Mouse (Mus musculus) adrenal gland (tissue): ENCODE data around the gene Lce1d.
"Not testable (repeated sequence)": the region's sequence is repeated elsewhere in the genome, so short reads cannot be mapped to it uniquely, and the experiment has no call there.

Source experiments
- intact Hi-C: fragments of 180-260 bp; cut with DNase I; formaldehyde crosslinking; loops from one replicate; pipeline ENCODE4 v1.15.1; 2025
- long read RNA-seq, 2 experiments: library from polyadenylated mRNA; unstranded; transcript quantifications; one replicate each; pipeline ENCODE4 v2.0.0; 2020; ENCODE audit warnings: borderline replicate concordance in 1 of 2; ENCODE audit not compliant: insufficient replicate concordance in 1 of 2

Lce1d gene
- long read RNA-seq, experiment 1 = 0 reads
- long read RNA-seq, experiment 2 = 0 reads

GRCm38 (mm10) chr3:92687110-92687509 lies at the start of gene Lce1d:
Lce1d (minus strand) TSS chr3:92687210.
- intact Hi-C loops = no loop called here

DNA sequence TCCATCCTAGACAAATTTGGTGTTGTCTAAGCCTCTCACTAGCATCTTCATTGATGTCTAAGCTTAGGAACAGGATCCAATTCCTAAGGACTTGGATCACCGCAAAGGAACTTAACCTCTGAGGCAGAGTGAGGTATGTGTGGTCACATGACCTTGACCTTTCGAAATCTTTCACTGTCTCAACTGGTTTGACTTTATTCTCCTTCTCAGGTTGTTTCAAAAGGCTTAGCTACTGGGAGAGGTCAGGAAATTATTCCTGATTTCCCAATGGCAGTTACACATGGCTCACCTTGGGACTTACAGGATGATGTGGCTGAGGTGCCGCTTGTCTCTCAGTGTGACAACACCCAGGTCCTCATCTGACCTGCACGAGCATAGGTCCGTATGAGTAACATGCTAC lies 35.6 kb upstream of the Lce1d start:
- intact Hi-C loops = no loop called here

- intact Hi-C loops = no loop called here
Observed at GRCm38 (mm10) chr3:92720250-92720649, 33.2 kb upstream of the Lce1d start, which contains the start of gene Lce1f. Lce1f (minus strand) TSS chr3:92720350.

DNA sequence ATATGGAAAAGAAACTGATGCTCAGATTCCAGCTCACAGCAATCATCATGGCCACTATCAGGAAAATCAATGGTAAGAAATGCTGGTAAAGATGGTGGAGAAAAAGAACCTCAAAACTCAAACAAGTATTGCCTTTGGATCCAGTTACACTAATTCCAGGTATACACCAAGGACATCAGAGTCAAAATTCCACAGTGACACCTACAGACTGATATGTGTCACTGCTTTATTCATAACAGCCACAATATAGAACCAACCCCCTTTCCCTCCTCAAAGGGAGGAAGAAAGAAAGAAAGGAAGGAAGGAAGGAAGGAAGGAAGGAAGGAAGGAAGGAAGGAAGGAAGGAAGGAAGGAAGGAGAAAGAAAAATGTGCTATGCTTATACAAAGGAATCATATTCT lies 28.1 kb upstream of the Lce1d start:
- intact Hi-C loops = no loop called here

- intact Hi-C loops = no loop called here
Observed at GRCm38 (mm10) chr3:92708974-92709373, 22.0 kb upstream of the Lce1d start, which contains the start of gene Lce1e. Lce1e (minus strand) TSS chr3:92709074.

DNA sequence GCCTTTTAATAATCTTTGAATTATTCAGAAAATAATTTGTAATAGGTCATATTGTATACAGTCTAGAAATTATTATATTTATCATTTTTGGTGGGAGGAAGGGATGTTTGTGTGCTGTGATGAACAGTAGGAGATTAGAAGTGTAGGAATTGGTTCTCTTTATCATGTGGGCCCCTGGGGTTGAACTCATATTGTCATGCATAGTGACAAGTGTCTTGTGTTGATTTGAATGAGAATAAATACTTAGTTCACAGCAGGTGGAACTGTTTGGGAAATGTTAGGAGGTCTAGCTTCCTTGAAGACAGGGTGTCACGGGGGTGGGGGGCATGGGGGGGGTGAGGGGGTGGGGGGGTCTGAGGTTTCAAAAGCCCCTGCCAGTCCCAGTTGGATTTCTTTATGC lies 7.6 kb upstream of the Lce1d start:
- intact Hi-C loops = no loop called here

DNA sequence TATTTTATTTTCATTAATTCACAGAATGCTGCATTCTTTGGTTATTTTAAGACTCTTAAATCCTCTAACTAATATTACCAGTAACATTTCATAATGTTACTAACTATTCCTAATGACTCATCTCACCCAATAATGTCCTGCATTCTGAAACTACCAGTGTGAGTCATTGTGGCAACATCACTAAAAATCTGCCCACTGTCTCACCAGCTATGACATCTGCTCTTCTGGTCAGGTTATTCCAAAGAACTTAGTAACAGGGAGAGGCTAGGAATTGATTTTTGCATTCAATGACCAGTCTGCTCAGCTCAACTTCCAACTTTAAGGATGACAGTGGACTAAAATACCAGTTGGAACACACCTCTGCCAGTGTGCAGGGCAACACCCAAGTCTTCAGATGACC lies 4.7 kb upstream of the Lce1d start:
- intact Hi-C loops = no loop called here

GRCm38 (mm10) chr3:92689154-92689553 lies 2.1 kb upstream of the Lce1d start:
- intact Hi-C loops = not testable (repeated sequence)

- intact Hi-C loops = no loop called here
Observed at GRCm38 (mm10) chr3:92678947-92679346, 8.1 kb downstream of the Lce1d start, which contains the start of gene Lce1c. Lce1c (plus strand) TSS chr3:92679247.

DNA sequence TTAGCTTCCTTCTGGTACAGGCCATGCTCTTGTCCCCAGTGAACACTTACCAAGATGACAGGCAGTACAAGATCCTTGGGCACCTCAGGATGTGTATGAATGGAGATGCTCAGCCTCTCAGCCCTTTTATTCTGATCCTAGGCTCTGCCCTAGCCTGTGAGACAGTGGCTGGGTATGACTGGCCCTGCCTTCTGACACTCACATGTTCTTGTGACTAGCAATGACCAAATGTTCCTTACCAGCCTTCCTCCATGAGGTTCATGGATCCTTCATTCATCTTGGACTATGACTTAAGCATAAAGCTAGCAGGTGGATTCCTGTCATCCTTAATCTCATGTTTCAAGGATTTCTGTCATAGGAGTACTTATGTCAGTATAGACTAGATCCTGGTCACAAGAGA lies 16.8 kb downstream of the Lce1d start, which contains the start of gene Lce1a2:
TSS of gene Lce1a2 (minus strand) at position 101 of the 400 bp plus-strand sequence.
- intact Hi-C loops = no loop called here

DNA sequence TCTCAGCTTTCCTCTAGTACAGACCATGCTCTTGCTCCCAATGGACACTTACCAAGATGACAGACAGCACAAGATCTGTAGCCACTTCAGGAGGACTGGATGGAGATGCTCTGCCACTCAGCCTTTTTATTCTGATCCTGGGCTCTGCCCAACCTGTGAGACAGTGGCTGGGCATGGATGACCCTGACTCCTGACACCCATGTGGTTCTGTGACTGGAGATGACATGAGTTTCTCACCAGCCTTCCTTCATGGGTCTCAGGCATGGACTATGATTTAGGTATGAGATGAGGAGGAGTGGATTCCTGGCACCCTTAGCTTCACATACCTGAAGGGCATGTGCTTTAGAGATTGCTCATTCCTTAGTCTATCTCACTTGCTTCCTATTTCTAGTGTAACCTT lies 30.2 kb downstream of the Lce1d start, which contains the start of gene Lce1b:
TSS of gene Lce1b (minus strand) at position 101 of the 400 bp plus-strand sequence.
- intact Hi-C loops = no loop called here

- intact Hi-C loops = no loop called here
Observed at GRCm38 (mm10) chr3:92648207-92648606, 38.8 kb downstream of the Lce1d start, which contains the start of gene Lce1a1. Lce1a1 (minus strand) TSS chr3:92648307.

GRCm38 (mm10) chr3:92639854-92640253 lies 47.2 kb downstream of the Lce1d start:
- intact Hi-C loops = no loop called here

DNA sequence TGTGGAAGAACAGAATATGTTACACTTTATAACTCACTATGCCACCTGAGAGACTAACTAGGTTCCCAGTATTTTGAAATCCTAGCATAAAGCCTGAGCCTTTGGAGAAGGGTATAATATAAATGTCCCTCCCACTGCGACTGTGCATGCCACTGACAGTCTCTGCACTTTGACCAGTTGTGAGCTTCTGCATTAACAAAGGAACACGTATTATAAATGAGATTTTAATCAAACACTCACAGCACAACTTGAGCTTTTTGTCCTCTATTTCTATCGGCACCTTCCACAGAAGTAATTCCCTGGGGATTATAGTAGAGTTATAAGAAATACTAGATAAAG lies 48.4 kb downstream of the Lce1d start:
- intact Hi-C loops = no loop called here

- intact Hi-C loops = no loop called here
Observed at GRCm38 (mm10) chr3:92637745-92638652, 49.0 kb downstream of the Lce1d start.
